Comparison of ENCODE assay signal across 9 mouse cellular contexts in the genomic region with DNA sequence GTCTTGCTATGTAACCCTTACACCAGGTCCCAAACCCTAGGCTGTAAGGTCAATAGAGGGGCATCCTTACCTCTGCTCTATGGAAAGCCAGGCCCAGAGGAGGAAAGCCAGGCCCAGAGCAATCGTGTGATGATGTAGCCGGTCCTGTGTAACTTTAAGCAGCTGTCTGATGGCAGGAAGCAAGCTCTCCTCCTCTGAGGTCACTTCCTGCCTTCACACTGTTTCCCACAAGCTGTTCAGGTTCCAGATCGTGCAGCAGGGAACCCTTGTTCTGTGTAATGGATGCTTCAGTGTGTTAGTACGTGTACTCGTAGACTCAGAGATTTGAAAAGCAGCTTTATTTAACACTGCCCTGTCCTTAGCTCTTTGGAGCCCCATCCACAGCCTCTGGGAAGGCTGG. TPM values are rescaled to one million over a fixed set of nuclear protein-coding genes. Genes with fewer than 3 reads are reported as not detected.
A peak's percentile ranks its signal among the peaks of the same experiment; 100 is the strongest.
DNase-seq lines count a peak whose midpoint lies in the region; ATAC-seq and TF ChIP-seq lines count a peak whose summit lies in the region.
"Had no signal": no experiment of that assay in that cellular context is flagged by ENCODE, and none has a peak within 500 bp of the region (broad histone marks: within the 10 kb centered on the region; RNA-seq: fewer than 3 reads in every experiment).

No protein-coding gene starts in this region.

- peaks cover 65% of the 10 kb centered on the region for H3K36me3 ChIP-seq in kidney, embryonic 14.5 days (ENCODE audit: control insufficient read depth, insufficient read depth, low read length)
- peaks cover 38% of the 10 kb centered on the region for H3K36me3 ChIP-seq in limb, embryonic 10.5 days
- peaks cover 35% of the 10 kb centered on the region; the same call in 1 of the 2 replicates for H3K36me3 ChIP-seq in stomach, embryonic 14.5 days (ENCODE audit: control insufficient read depth, insufficient read depth, low read length)
- H3K36me3 ChIP-seq in hindbrain, postnatal 0 days (ENCODE audit: insufficient read depth, low read length), result no peaks in the 10 kb centered on the region

- 0 out of 2 replicates have a peak, but pooled peaks cover 4% of the 10 kb centered on the region for H3K4me1 ChIP-seq in kidney, embryonic 14.5 days (ENCODE audit: control insufficient read depth, insufficient read depth, low read length)
- H3K4me1 ChIP-seq in limb, embryonic 10.5 days, result peaks cover 10% of the 10 kb centered on the region
- peaks cover 8% of the 10 kb centered on the region for H3K4me1 ChIP-seq in stomach, embryonic 14.5 days (ENCODE audit: control insufficient read depth, insufficient read depth, low read length)
- no peaks in the 10 kb centered on the region for H3K4me1 ChIP-seq in hindbrain, postnatal 0 days (ENCODE audit: insufficient read depth, low read length)

- no peak overlapping the region for H3K9ac ChIP-seq in kidney, embryonic 14.5 days (ENCODE audit: low read depth, low read length)
- no peak overlapping the region for H3K9ac ChIP-seq in stomach, embryonic 14.5 days (replicated peaks; ENCODE audit: low read depth, low read length)
- no peak overlapping the region for H3K9ac ChIP-seq in hindbrain, postnatal 0 days (replicated peaks; ENCODE audit: low read length)

- H3K4me2 ChIP-seq in kidney, embryonic 14.5 days (replicated peaks; ENCODE audit: low read depth, low read length), result no peak overlapping the region
- H3K4me2 ChIP-seq in stomach, embryonic 14.5 days (replicated peaks; ENCODE audit: low read depth, low read length), result no peak overlapping the region
- no peak overlapping the region for H3K4me2 ChIP-seq in hindbrain, postnatal 0 days (ENCODE audit: low read depth, low read length)

- WGBS in kidney, embryonic 14.5 days, result 55% methylated on average over 5 of the region's 5 CpGs
- 74% methylated on average over 5 of the region's 5 CpGs for WGBS in limb, embryonic 10.5 days
- 37% methylated on average over 5 of the region's 5 CpGs for WGBS in stomach, embryonic 14.5 days
- WGBS in hindbrain, postnatal 0 days, result 62% methylated on average over 5 of the region's 5 CpGs

- H3K27ac ChIP-seq in kidney, embryonic 14.5 days (ENCODE audit: low read depth, low read length), result peak overlapping the region; percentile 71; the same call in 1 of the 2 replicates
- H3K27ac ChIP-seq in limb, embryonic 10.5 days, result peak overlapping the region; percentile 62; the same call in 1 of the 2 replicates
- peak overlapping the region; percentile 74; the same call in 1 of the 2 replicates for H3K27ac ChIP-seq in stomach, embryonic 14.5 days (ENCODE audit: low read length)
- no peak overlapping the region for H3K27ac ChIP-seq in hindbrain, postnatal 0 days

- H3K27me3 ChIP-seq in kidney, embryonic 14.5 days (ENCODE audit: control insufficient read depth, insufficient read depth, low read length), result no peaks in the 10 kb centered on the region
- H3K27me3 ChIP-seq in limb, embryonic 10.5 days (ENCODE audit: low read depth, poor library complexity, severe bottlenecking), result no peaks in the 10 kb centered on the region
- H3K27me3 ChIP-seq in stomach, embryonic 14.5 days (ENCODE audit: control insufficient read depth, insufficient read depth, low read length), result no peaks in the 10 kb centered on the region
- no peaks in the 10 kb centered on the region for H3K27me3 ChIP-seq in hindbrain, postnatal 0 days (ENCODE audit: insufficient read depth, low read length)

- 0 out of 2 replicates have a peak, but pooled peaks have one; percentile 5 for ATAC-seq in kidney, embryonic 14.5 days (ENCODE audit: low FRiP score, low TSS enrichment)
- peak; percentile 19; the same call in 1 of the 2 replicates for ATAC-seq in stomach, embryonic 14.5 days (ENCODE audit: insufficient number of reproducible peaks, insufficient read depth, low FRiP score, low read depth)
- ATAC-seq in hindbrain, postnatal 0 days, result no peak

- H3K9me3 ChIP-seq in kidney, embryonic 14.5 days (ENCODE audit: control insufficient read depth, low read length), result no peaks in the 10 kb centered on the region
- H3K9me3 ChIP-seq in limb, embryonic 10.5 days (replicated peaks), result no peaks in the 10 kb centered on the region
- no peaks in the 10 kb centered on the region for H3K9me3 ChIP-seq in stomach, embryonic 14.5 days (ENCODE audit: control insufficient read depth, low read depth, low read length)
- no peaks in the 10 kb centered on the region for H3K9me3 ChIP-seq in hindbrain, postnatal 0 days (ENCODE audit: low read length)

- no peak overlapping the region for H3K4me3 ChIP-seq in kidney, embryonic 14.5 days (ENCODE audit: low read length)
- H3K4me3 ChIP-seq in limb, embryonic 10.5 days, result no peak overlapping the region
- H3K4me3 ChIP-seq in stomach, embryonic 14.5 days (ENCODE audit: low read depth, low read length), result no peak overlapping the region
- H3K4me3 ChIP-seq in hindbrain, postnatal 0 days (ENCODE audit: low read length), result no peak overlapping the region

- no peak for DNase-seq in kidney, adult 9 months
- peak; percentile 67 for DNase-seq in heart, adult 18-20 months
- DNase-seq in limb, embryonic 10.5 days (ENCODE audit: low spot score), result no peak
- no peak for DNase-seq in layer of hippocampus, adult 18-20 months (ENCODE audit: low spot score in 2 of 2)
- DNase-seq in cerebellum, adult 9-11 months, result no peak
- DNase-seq in hindbrain, postnatal 0 days (ENCODE audit: low spot score), result no peak
- DNase-seq: cerebellum, postnatal 25 days had no signal

- no peak for TF ChIP-seq CTCF in hindbrain, postnatal 0 days (IDR thresholded peaks at IDR 0.05; ENCODE audit: low read depth)

RNA-seq across cellular contexts. Expression of a gene that starts 55.1 kb away (rescaled TPM):
- 85.6 and 93.3 TPM in 2 replicates for polyA plus RNA-seq in kidney, embryonic 14.5 days (2014; fragmentation: Nextera tagmentation; extraction: Ambion mirVana)
- 100 to 1,000 TPM in 1 of 2 experiments, 10 to 100 TPM in 1; 92.9 to 112 TPM for total RNA-seq in heart, adult 18-20 months (2021)
- polyA plus RNA-seq in limb, embryonic 10.5 days (2016; fragmentation: Nextera tagmentation; extraction: Ambion mirVana), result 79.5 and 89.4 TPM in 2 replicates
- polyA plus RNA-seq in stomach, embryonic 14.5 days (2014; fragmentation: Nextera tagmentation; extraction: Ambion mirVana), result 96.4 and 105 TPM in 2 replicates
- 10 to 100 TPM; 74.3 to 80.3 TPM for total RNA-seq in layer of hippocampus, adult 18-20 months (2021)
- total RNA-seq in hindbrain, postnatal 0 days (2014; rRNA removed), result 52.0 and 61.9 TPM in 2 replicates
- polyA plus RNA-seq in hindbrain, postnatal 0 days (2015; fragmentation: Nextera tagmentation; extraction: Ambion mirVana), result 81.1 and 81.8 TPM in 2 replicates

Comparison
In these comparisons a context has a peak if more than half of its experiments do, and no peak if none do; other contexts are left out.
1. DNase-seq: peak in heart, adult 18-20 months (2 of 2); none in kidney, adult 9 months (single experiment), limb, embryonic 10.5 days (single experiment), layer of hippocampus, adult 18-20 months (0 of 2), cerebellum, adult 9-11 months (single experiment) and hindbrain, postnatal 0 days (single experiment).